Mouse (Mus musculus): ENCODE measurements at regions not wholly inside any gene's neighbourhood (a gene's known extent, or its start where the extent isn't known, plus 50 kb on each side); places are given as distances from the start of the nearest gene placed in this dataset.

DNA sequence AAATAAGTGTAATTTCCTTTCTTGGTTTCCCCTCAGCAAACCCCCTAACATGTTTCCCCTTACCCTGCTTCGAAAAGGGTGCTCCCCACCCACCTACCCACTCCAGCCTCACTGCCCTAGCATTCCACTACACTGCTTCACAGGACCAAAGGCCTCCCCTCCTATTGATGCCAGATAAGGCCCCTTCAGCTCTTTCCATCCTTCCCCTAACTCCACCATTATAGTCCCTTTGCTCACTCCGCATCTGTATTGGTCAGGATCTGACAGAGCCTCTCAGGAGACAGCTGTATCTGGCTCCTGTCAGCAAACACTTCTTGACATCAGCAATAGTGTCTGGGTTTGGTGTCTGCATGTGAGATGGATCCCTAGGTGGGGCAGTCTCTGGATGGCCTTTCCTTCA lies 267.3 kb upstream of the Flrt2 start:
- H3K4me1 ChIP-seq (replicated peaks; ENCODE audit: control insufficient read depth, insufficient read depth, low read length): no peaks in the 10 kb centered on the region
- H3K4me2 ChIP-seq (ENCODE audit: low read depth, low read length): no peak overlapping the region
- 57% methylated on average over 2 of the region's 2 CpGs for WGBS
- no peak overlapping the region for H3K4me3 ChIP-seq (ENCODE audit: low read length)
- H3K9me3 ChIP-seq (ENCODE audit: control insufficient read depth, low read length): no peaks in the 10 kb centered on the region
- no peak overlapping the region for H3K9ac ChIP-seq (ENCODE audit: low read length)
- H3K27ac ChIP-seq (ENCODE audit: low read length): no peak overlapping the region
- no peak for ATAC-seq (ENCODE audit: low read depth)
- H3K27me3 ChIP-seq (ENCODE audit: control insufficient read depth, insufficient read depth, low read depth, low read length): no peaks in the 10 kb centered on the region
- H3K36me3 ChIP-seq (ENCODE audit: control insufficient read depth, insufficient read depth, low read length): no peaks in the 10 kb centered on the region

DNA sequence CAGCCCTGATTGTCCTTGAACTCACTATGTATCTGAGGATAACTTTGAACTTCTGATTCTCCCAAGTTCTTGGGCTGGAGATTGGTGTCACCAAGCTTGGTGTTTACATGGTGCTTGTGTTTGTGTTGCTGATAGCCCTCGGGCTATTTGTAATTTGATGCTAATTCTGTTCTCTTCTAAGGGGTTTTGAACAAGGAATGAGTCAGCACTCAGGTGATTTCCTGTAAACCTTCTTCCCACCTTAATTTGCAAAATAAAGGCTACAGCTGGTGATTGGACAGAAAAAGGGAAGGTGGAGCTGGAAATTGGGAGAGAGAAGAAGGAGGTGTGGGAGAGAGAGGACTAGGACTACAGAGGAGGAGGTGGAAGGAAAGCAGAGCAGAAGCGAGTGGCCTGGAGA lies 254.8 kb upstream of the Flrt2 start:
- Histone ChIP-seq H3K4me3 (ENCODE audit: low read length) (no peak overlapping the region), H3K9ac (ENCODE audit: low read length) (no peak overlapping the region), H3K9me3 (ENCODE audit: control insufficient read depth, low read length) (no peaks in the 10 kb centered on the region), H3K4me2 (ENCODE audit: low read depth, low read length) (no peak overlapping the region), H3K4me1 (replicated peaks; ENCODE audit: control insufficient read depth, insufficient read depth, low read length) (no peaks in the 10 kb centered on the region), H3K27ac (ENCODE audit: low read length) (no peak overlapping the region), H3K36me3 (ENCODE audit: control insufficient read depth, insufficient read depth, low read length) (no peaks in the 10 kb centered on the region), H3K27me3 (ENCODE audit: control insufficient read depth, insufficient read depth, low read depth, low read length) (no peaks in the 10 kb centered on the region)
- no peak for ATAC-seq (ENCODE audit: low read depth)
- 57% methylated on average over 2 of the region's 2 CpGs for WGBS

DNA sequence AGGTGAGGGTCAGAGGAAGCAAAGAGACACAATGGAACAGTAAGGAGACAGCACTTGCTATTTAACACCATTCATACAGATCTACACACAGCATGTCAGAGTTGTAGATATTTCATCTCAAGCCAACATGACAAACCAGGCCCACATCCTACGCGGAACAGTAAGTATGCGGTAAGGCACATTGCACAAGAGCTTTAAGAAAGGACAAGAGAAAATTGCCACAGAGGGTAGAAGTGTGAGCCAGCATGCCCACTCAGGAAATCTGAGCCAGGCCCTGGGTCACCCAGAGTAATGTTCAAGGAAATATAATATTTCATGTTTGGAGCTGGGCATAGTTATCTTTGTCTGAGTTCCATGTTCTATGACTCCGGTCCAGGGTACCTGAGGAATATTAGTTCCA lies 234.5 kb upstream of the Flrt2 start:
- WGBS: 89% methylated on average over 4 of the region's 4 CpGs
- Histone ChIP-seq H3K4me1 (replicated peaks; ENCODE audit: control insufficient read depth, insufficient read depth, low read length) (no peaks in the 10 kb centered on the region), H3K36me3 (ENCODE audit: control insufficient read depth, insufficient read depth, low read length) (no peaks in the 10 kb centered on the region), H3K27ac (ENCODE audit: low read length) (no peak overlapping the region), H3K4me3 (ENCODE audit: low read length) (no peak overlapping the region), H3K9ac (ENCODE audit: low read length) (no peak overlapping the region), H3K9me3 (ENCODE audit: control insufficient read depth, low read length) (no peaks in the 10 kb centered on the region), H3K4me2 (ENCODE audit: low read depth, low read length) (no peak overlapping the region), H3K27me3 (ENCODE audit: control insufficient read depth, insufficient read depth, low read depth, low read length) (no peaks in the 10 kb centered on the region)
- no peak for ATAC-seq (ENCODE audit: low read depth)

DNA sequence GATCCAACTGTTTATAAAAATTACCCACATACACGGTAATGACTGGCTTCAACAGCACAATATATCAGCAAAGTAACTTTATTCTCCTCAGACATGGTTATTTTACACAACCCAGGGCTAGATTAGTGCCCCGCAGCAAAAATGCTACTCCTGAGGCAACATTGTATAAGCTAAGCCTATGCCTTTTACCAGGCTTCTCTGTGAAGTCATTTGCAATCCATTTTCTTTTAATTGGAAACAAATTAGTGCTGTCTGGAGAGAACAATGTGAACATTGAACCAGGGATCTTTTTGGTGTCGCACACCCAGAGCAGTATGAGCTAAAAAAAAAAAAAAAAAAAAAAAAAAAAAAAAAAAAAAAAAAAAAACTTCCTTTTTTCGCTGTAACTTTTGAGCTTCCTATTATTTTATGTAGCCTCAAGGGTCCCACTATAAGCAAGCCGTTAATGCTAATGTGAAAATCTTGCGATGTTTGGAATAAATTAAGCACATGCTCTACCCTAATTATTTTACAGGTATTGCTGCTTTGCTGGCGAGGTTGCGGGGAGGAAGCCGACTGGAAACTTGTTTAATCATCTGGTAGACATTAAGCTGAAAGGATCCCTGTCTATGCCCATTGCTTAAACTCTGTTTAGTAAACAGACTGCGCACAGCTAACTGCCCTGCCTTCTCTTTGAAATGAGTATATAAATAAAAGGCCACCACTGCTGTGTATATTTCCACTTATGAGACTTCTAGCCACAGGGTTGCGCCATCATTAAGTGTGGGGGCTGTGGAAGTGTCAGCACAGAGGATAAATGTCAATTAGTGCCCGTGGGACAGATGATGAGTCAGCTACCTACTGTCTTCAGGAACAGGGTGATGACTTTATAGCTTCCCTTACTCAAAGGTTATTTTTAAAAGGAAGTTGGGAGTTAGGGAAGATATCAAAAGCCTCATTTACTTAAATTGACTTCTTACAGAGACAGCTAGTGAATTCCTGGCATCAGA lies 225.2 kb upstream of the Flrt2 start:
- ATAC-seq (ENCODE audit: low read depth): no peak
- no peak overlapping the region for H3K4me3 ChIP-seq (ENCODE audit: low read length)

DNA sequence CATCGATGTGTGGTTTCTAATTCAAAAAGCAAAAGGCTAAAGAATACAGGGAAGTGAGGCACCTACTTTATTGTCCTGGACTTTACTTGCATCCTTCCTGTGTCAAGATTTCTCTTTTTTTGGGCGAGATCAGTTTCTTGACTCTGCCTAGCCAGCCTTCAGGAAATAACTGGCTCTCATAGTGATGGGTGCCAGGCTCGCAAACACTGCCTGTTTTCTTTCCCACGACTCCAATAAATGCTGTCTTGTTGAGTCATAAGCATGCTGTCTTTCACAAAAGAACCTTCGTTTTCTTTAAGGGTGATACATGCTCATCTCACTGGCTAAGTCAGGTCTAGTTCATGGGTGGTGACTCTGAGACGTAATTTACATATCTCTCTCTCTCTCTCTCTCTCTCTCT lies 222.1 kb upstream of the Flrt2 start:
- Histone ChIP-seq H3K9ac (ENCODE audit: low read length) (no peak overlapping the region), H3K4me1 (replicated peaks; ENCODE audit: control insufficient read depth, insufficient read depth, low read length) (no peaks in the 10 kb centered on the region), H3K36me3 (ENCODE audit: control insufficient read depth, insufficient read depth, low read length) (no peaks in the 10 kb centered on the region), H3K4me2 (ENCODE audit: low read depth, low read length) (no peak overlapping the region), H3K27ac (ENCODE audit: low read length) (no peak overlapping the region), H3K27me3 (ENCODE audit: control insufficient read depth, insufficient read depth, low read depth, low read length) (no peaks in the 10 kb centered on the region), H3K4me3 (ENCODE audit: low read length) (no peak overlapping the region), H3K9me3 (ENCODE audit: control insufficient read depth, low read length) (no peaks in the 10 kb centered on the region)
- WGBS: 63% methylated on average over 6 of the region's 6 CpGs
- ATAC-seq (ENCODE audit: low read depth): no peak

More for the DNA sequence above, 225.2 kb upstream of the Flrt2 start:
- 63% methylated on average over 12 of the region's 12 CpGs for WGBS
- Histone ChIP-seq H3K36me3 (ENCODE audit: control insufficient read depth, insufficient read depth, low read length) (no peaks in the 10 kb centered on the region), H3K9ac (ENCODE audit: low read length) (no peak overlapping the region), H3K4me2 (ENCODE audit: low read depth, low read length) (no peak overlapping the region), H3K4me1 (replicated peaks; ENCODE audit: control insufficient read depth, insufficient read depth, low read length) (no peaks in the 10 kb centered on the region), H3K9me3 (ENCODE audit: control insufficient read depth, low read length) (no peaks in the 10 kb centered on the region), H3K27ac (ENCODE audit: low read length) (no peak overlapping the region), H3K27me3 (ENCODE audit: control insufficient read depth, insufficient read depth, low read depth, low read length) (no peaks in the 10 kb centered on the region)

DNA sequence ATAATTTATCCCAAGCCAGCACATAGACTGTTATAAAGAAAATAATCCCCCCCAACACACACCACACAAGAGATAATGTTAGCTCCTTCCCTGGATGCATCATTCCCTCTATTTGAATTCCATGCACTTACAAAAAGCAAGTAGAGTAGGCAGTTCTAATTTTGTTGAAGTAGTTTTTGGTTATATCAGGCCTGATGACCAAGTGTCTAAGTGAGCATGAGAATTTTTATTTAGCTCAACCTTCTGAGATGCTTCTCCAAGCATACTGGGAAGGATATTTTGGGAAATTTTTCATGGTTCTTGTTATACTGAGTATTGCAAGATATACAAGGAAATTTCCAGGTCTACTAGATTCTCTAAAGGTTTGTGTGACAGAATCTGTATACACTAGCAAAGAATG lies 205.5 kb upstream of the Flrt2 start:
- H3K4me3 ChIP-seq (ENCODE audit: low read length): no peak overlapping the region
- no peak overlapping the region for H3K27ac ChIP-seq (ENCODE audit: low read length)
- no peak overlapping the region for H3K9ac ChIP-seq (ENCODE audit: low read length)
- H3K27me3 ChIP-seq (ENCODE audit: control insufficient read depth, insufficient read depth, low read depth, low read length): no peaks in the 10 kb centered on the region
- H3K9me3 ChIP-seq (ENCODE audit: control insufficient read depth, low read length): no peaks in the 10 kb centered on the region
- no peak overlapping the region for H3K4me2 ChIP-seq (ENCODE audit: low read depth, low read length)
- H3K4me1 ChIP-seq (replicated peaks; ENCODE audit: control insufficient read depth, insufficient read depth, low read length): no peaks in the 10 kb centered on the region
- H3K36me3 ChIP-seq (ENCODE audit: control insufficient read depth, insufficient read depth, low read length): no peaks in the 10 kb centered on the region
- ATAC-seq (ENCODE audit: low read depth): no peak

DNA sequence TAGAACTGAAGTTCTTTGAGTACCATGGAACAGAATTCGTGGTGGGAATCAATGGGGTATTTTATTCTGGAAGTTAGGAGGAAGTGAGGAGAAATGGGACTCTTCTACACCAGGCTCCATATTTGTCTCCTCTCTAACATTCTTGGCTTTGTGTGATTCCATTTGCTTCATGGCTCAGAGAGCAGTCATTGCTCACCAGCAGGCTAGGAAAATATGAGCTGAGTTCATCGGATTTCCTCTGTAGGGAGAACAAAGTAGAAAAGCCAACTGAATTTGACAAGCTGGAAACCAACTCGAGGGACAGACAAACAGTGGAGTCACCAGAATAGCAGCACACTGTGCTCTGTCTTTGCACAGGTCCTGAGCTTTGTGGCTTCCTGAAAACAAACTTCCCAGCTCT lies 203.7 kb upstream of the Flrt2 start:
- no peak for ATAC-seq (ENCODE audit: low read depth)
- Histone ChIP-seq H3K4me2 (ENCODE audit: low read depth, low read length) (no peak overlapping the region), H3K9ac (ENCODE audit: low read length) (no peak overlapping the region), H3K4me3 (ENCODE audit: low read length) (no peak overlapping the region), H3K36me3 (ENCODE audit: control insufficient read depth, insufficient read depth, low read length) (no peaks in the 10 kb centered on the region), H3K27ac (ENCODE audit: low read length) (no peak overlapping the region), H3K27me3 (ENCODE audit: control insufficient read depth, insufficient read depth, low read depth, low read length) (no peaks in the 10 kb centered on the region), H3K9me3 (ENCODE audit: control insufficient read depth, low read length) (no peaks in the 10 kb centered on the region), H3K4me1 (replicated peaks; ENCODE audit: control insufficient read depth, insufficient read depth, low read length) (no peaks in the 10 kb centered on the region)
- WGBS: 61% methylated on average over 3 of the region's 3 CpGs

DNA sequence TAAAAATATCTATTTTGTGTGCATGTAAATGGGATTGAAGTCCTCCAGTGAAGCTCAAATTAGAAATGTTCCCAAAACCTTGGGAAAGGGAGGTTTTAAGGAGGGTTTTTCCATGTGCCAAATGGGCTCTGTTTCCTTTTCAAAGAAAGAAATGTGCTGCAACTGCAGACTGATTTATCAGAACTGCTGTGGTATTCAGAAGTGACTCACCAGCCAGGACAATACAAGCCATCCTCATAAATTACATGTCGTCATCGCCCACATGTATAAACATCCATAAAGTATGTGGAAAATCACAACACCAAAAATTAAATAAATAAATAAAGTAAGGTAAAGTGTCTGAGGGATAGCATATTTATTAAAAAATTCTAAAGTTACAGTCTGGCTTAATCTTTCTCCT lies 202.7 kb upstream of the Flrt2 start:
- H3K4me2 ChIP-seq (ENCODE audit: low read depth, low read length): no peak overlapping the region
- no peak overlapping the region for H3K27ac ChIP-seq (ENCODE audit: low read length)
- no peaks in the 10 kb centered on the region for H3K36me3 ChIP-seq (ENCODE audit: control insufficient read depth, insufficient read depth, low read length)
- 82% methylated on average over 2 of the region's 2 CpGs for WGBS
- no peaks in the 10 kb centered on the region for H3K27me3 ChIP-seq (ENCODE audit: control insufficient read depth, insufficient read depth, low read depth, low read length)
- ATAC-seq (ENCODE audit: low read depth): no peak
- no peak overlapping the region for H3K9ac ChIP-seq (ENCODE audit: low read length)
- H3K9me3 ChIP-seq (ENCODE audit: control insufficient read depth, low read length): no peaks in the 10 kb centered on the region
- no peaks in the 10 kb centered on the region for H3K4me1 ChIP-seq (replicated peaks; ENCODE audit: control insufficient read depth, insufficient read depth, low read length)
- no peak overlapping the region for H3K4me3 ChIP-seq (ENCODE audit: low read length)

DNA sequence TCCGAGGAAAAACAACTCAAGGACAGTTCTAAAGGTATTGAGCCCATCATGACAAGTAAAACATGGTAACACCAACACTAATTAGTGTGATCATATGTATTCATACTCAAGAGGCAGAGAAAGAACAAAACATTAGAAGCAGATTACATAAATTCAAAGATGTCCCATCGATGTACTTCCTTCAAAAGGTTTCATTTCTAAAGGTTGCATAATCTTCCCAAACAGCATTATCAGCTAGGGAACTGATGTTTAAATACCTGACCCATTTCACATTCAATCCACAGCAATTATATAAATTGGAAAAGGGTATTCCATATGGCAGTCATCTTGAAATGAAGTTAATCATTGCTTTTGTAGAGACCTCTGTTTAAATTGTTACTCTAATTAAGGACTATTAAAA lies 202.2 kb upstream of the Flrt2 start:
- H3K27ac ChIP-seq (ENCODE audit: low read length): no peak overlapping the region
- H3K4me2 ChIP-seq (ENCODE audit: low read depth, low read length): no peak overlapping the region
- no peak overlapping the region for H3K9ac ChIP-seq (ENCODE audit: low read length)
- H3K4me1 ChIP-seq (replicated peaks; ENCODE audit: control insufficient read depth, insufficient read depth, low read length): no peaks in the 10 kb centered on the region
- H3K4me3 ChIP-seq (ENCODE audit: low read length): no peak overlapping the region
- no peak for ATAC-seq (ENCODE audit: low read depth)
- 71% methylated on average over 2 of the region's 2 CpGs for WGBS
- H3K36me3 ChIP-seq (ENCODE audit: control insufficient read depth, insufficient read depth, low read length): no peaks in the 10 kb centered on the region
- no peaks in the 10 kb centered on the region for H3K27me3 ChIP-seq (ENCODE audit: control insufficient read depth, insufficient read depth, low read depth, low read length)
- H3K9me3 ChIP-seq (ENCODE audit: control insufficient read depth, low read length): no peaks in the 10 kb centered on the region
